Mouse (Mus musculus): ENCODE measurements around the gene Opalin.
A peak's percentile ranks its signal among the peaks of the same experiment; 100 is the strongest.

The Opalin gene

DNA sequence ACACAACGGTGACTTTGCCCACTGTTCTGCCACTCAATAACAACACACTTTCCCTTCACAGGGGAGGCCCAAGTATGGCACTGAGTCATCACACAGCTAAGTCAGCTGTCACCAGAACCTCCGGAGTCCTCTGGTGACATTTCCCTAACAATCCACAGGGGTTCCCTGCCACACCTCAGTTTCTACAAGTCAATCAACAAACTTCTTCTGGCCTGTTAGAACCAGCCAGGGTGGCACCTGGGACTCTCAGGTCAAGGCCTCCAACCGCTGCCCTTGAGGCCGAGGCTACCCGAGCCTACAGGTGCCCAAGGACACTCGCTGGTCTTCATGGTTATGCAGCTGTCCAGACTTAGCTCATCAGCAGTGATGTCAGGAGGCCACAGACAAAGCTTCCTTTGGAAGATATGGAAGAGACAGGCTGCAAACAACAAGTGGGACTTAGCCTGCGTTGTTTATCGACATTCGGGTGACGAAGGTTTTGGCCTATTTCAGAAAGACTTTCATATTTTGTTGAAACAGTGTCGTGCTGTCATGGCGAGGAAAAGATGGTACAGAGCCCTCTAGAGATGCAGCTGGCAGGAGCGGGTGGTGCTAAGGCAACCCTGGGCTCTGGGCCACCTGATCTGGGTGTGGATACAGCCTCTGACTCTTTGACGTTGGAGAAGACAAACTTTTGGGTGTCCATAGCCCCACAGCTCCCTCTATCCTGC lies 3.0 kb downstream of the Opalin start:
- no peak for DNase-seq (ENCODE audit: low spot score)

DNA sequence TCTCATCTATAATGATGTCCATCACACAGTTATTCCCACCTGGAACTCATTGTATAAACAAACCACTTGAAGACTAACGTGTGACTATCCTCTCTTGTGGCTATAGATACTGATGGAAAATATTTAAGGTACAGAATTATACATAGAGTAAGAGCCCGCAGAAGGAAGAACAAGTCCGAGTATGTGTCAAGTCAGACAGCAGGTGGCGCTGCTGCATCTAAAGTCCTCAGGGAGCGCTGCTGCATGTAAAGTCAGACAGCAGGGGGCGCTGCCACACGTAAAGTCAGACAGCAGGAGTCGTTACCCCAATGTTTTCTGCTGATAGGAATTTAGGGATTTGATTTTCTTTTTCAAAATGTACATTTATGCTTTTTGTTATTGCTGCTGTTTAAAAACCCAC lies 5.4 kb downstream of the Opalin start:
- peak; percentile 76 for DNase-seq (ENCODE audit: low spot score)

DNA sequence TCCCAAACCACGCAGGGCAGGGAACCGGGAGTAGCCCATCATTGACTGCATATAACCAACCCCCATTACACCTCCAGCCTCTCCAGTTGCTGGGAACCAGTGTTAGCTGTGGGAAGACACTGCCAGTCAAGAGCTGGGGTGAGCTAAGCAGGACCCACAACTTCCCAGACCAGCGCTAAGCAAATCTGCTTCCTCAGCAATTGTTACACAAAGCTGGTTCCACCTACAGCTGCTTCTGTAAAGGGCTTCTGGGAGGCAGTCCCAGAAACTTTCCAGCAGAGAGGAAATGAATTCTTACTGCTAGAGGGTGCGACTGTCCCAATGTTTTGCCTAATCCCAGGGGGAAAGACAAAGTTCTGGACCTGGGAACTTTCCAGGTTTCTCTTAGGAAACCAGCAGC lies 22.2 kb downstream of the Opalin start:
- DNase-seq (ENCODE audit: low spot score), result no peak

DNA sequence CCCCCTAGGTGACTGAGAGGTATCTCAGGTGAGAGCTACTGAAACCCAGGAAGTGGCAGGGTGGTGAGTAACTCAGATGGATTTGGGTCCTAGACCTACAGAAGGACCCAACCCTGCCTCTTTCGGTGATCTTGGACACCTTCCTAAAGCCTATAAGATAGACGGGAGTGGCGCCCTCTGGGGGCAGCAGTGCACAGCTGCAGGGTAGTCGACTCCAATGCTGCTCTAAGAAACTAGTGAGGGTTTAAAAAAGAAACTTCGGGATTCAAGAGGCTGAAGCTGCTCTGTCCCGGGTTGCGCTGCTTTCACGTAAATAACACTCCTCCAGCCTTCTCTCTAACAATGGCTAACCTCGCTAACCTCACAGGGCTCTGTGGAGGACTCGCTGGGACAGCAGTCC lies 23.4 kb downstream of the Opalin start:
- DNase-seq (ENCODE audit: low spot score), result peak; percentile 29

DNA sequence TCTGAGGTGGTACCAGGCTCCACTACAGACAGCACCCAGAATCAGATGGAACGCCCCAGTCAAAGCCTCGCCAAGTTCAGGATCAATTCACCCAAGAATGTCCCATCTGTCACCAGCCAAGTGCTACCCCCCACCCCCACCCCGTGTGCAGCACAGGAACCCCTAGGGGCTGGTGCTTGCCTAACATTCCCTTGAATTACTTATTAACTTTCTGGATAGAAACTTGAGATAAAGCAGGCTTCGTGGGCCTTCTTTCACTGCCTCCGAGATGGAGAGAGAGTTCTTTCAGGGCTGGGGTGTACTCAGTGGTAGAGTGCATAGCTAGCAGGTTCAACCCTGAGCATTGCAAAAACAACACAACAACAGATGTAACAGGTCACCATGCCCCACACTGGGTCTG lies 24.7 kb downstream of the Opalin start:
- DNase-seq (ENCODE audit: low spot score), result no peak

DNA sequence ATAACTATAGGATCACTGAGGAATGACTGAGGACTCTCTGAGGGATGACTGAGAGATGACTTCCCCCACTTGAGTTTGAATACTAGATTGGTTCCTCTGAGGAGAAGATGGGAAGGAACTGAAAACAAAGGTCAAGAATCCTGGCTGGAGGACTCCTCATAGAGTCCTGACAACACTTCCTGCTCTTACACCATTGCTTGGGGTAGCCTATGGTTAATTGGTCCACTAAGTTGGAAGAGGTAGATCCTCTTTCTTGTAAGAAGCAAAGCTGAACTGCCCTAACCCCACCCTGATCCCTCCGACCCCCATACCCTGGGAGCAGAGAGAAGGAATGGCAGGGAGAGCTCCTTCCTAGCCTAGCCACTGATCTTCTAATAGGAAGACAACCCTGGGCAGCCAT lies 25.2 kb downstream of the Opalin start:
- DNase-seq (ENCODE audit: low spot score), result no peak

DNA sequence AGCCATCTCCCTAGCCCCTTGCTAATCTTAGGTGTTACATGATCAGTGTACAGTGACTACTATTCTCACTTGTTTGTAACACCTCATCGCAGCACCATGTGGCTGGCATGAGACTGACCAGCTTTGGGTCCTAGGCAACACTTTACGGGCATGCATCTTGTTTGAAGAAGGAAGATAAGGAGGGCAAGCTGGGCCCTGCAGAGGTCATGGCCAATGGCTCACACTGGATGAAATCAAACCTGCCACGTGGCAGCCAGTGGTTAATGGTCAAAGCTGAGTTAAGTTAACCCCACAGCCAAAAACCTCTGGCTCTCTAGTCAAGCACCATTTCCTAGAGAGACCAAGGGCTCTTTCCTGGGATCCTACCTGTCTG lies 28.7 kb downstream of the Opalin start:
- DNase-seq (ENCODE audit: low spot score), result no peak

DNA sequence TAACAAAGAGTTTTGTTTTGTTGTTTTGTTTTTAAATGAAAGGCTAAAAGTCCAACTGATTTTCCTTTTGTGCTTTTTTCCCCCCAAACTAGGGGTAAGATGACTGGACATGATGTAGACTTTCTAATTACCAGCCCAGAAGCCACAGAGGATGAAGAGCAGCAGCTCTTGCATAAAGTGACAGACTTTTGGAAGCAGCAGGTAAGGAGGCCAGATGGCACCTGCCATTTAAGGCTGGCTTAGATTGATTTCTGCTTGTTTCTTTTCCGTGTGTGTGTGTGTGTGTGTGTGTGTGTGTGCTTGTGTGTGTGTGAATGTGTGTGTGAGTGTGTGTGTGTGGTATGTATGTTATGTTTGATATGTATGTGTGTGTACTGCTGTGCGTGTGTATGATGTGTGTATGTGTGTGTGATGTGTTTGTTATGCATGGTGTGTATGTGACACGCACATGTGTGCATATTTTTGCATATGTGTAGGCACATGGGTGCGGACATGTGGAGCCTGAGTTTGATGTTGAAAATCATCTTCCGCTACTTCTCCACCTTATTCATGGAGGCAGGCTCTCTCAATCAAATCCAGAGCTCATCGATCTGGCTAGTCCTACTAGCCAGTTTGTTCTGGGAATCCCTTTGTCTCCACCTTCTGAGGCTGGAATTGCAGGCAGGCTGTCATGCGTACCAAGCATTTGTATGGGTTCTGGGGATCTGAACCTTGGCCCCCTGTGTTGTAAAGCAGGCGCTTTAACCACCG lies 29.3 kb downstream of the Opalin start:
- no peak for DNase-seq (ENCODE audit: low spot score)

DNA sequence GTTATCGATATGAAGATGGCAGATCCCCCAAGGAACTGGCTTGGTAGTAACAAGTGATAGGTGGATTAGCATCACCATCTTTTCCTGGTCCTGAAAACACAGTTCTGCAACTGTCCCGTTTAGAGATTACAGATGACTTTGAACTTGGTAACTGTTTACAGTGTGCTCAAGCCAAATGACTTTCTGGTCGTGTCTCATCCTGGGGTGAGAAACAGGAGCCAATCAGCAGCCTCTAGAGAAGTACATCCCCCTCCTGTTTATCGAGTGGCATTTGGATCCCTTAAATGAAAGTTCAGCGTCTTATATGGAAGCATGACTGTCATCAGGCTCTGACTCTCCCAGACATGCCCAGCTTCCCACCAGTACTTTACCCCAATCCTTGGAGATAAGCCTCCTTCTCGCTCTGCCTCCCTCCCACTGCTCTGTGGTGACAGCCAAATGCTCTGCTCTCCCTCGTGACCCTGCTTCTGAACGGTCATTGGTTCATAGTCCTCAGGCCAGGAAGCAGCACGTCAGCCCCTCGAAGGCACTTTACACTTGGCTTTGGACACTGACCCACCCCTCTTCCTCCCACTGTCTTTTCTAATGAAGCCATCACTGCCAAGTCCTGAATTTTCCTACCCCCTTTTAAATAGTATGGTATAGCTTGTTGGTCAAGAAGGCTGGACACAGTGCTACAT lies 31.7 kb downstream of the Opalin start:
- no peak for DNase-seq (ENCODE audit: low spot score)

DNA sequence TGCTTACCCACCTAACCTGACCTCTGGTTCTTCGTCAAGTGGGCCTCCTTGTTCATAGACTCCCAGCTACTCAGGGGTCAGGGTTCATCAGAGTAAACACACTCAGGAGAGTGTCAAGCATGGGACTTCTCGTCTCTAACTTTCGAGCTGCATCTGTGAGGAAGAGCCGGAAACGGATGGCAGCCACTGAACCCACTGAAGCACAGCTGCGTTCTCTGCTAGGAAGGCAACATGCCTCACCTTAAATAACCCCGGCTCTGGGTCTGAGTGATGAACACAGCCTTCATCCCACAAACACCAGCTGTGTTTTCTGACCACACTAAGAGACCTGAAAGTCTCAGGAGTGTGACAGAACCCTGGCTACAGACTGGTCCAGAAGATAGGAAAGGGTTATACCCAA lies 37.8 kb downstream of the Opalin start:
- DNase-seq (ENCODE audit: low spot score), result peak; percentile 4

DNA sequence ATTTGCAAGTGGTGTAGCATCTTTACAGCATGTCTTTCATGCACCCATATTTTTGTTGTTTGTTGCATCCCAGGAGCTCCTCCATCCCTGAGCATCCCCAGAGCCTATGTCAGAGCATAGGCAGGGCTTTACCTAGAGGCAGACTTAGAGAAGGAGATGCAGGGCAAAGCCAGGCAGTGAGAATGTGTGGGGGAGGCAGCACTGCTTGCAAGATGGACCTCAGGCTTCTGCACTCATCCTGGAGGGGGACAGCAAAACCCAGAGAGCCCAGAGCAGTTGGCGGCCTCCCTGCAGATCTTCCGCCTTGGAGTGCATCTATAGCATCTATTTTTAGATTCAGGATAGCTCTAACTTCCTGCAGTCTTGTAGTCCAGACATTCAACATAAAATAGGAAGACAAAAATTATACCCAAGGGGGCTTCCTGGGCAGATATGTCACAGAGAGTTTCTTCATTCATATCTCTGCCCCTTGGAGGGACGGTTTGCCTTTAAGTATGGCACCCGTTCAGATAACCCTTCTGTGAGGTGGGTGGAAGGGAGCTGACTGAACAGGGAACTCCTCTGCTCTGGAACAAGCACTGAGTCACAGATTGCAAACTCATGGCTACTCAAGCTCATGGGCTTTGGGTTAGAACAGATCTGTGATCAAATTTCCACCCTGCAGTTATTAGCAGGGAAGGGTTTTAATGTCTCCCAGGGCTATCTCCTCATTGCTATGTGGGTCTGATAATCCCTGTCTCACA lies 40.9 kb downstream of the Opalin start:
- no peak for DNase-seq (ENCODE audit: low spot score)

DNA sequence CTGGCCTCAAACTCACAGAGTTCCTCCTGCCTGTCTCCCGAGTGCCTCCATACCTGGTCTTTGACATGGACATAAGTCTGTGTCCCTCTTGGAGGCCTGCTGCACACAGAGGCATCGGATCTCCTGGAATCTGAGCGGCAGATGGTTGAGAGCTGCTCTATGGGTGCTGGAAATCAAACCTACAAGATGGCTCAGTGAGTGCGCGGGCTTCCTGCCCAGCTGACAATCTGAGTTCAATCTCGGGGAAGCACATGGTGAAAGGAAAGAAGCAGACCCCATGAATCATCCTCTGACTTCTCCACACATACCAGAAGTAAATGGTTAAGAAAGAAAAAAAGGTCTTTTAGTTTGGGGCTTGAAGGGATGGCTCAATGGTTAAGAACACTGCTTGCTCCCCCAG lies 45.0 kb downstream of the Opalin start:
- DNase-seq (ENCODE audit: low spot score), result no peak

DNA sequence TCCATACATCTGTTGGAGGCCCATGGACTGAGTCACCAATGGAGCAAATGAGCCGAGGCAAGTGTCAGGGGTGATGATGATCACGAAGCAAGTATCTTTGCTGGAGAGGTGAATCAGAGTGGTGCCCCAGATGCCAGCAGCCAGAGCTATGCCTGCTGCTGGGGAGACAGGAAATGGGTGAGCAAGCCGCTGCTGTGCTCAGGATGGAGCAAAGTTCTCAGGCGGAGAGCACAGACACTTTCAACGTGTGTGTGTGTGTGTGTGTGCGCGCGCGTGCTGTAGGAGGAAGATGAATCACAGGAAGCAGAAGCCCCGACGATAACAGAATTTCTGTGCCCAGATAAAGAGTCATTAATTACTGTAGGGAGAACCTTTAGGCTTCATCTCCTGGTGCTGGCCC lies 45.9 kb downstream of the Opalin start:
- peak; percentile 7 for DNase-seq (ENCODE audit: low spot score)

DNA sequence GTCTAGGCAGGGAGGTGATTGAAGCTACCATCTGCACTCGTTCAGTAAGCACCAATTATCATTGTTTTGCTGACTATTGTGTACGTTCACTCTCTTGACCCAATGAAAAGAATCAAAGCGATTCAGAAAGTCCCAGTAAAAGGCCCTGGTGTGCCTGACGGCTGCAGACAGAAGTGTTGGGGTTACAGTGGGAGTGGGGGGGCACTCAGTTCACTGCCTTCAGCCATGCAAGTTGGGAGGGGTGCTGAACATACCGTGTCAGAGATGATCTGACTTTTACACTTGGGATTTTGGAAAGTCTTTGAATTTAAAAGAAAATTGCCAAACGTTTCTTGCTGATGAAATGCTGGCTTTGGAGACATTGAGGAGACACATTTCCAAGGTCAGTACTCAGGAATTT lies 46.8 kb downstream of the Opalin start:
- no peak for DNase-seq (ENCODE audit: low spot score)

DNA sequence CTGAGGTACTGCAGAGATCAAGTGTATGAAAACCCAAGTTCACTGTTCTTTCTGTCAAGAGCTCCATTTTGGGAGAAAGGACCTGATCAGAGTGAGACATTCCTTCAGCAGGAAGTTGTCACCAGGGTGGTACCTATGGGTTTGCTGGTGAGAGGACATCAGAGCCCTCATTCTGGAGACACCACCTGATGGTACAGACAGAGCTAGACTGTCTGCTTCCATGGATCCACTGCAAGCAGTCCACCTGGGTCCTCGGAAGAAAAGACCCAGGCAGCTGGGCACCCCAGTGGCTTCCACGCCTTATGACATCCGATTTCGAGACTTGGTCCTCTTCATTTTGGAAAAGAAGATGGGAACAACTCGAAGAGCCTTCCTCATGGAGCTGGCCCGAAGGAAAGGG lies 47.7 kb downstream of the Opalin start, which contains the start of gene Dntt:
Gene Dntt, plus strand, starts transcription at position 57 of the 400 bp plus-strand sequence.
- DNase-seq (ENCODE audit: low spot score), result no peak

DNA sequence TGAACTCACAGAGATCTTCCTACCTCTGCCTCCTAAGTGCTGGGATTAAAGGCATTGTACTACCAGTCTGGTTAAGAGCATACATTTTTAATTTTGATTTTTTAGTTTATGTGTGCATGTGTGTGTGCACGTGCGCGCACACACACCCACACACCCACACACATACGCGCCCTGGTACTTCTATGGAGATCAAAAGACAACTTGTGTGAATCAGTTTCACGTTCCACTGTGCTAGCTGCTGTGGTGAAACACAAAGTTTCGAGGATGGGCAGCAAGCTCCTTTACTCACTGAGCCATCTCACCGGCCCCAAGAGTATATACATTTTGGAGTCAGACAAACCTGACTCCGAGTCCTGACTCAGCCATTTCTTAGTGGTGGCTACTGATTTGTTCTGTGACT lies 49.3 kb downstream of the Opalin start:
- DNase-seq (ENCODE audit: low spot score), result no peak

DNA sequence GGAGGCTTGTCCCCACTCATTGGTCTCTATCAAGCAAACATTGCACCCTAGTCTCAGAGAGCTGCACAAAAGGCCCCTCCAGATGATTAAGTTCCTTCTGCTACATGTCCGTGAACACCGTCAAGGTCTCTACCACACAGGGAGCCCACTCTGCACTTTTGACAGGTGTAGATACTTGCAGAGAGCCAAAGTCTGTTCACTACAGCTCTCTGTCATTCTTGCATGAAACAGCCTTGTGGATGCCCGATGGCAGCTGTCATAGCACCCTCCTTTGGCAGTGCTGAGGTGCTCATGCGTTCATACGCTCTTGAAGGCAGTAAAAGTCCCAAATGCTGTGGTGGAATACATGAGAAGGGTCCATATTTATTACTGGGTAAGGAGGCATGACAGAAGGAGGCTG lies 49.9 kb downstream of the Opalin start:
- no peak for DNase-seq (ENCODE audit: low spot score)

DNA sequence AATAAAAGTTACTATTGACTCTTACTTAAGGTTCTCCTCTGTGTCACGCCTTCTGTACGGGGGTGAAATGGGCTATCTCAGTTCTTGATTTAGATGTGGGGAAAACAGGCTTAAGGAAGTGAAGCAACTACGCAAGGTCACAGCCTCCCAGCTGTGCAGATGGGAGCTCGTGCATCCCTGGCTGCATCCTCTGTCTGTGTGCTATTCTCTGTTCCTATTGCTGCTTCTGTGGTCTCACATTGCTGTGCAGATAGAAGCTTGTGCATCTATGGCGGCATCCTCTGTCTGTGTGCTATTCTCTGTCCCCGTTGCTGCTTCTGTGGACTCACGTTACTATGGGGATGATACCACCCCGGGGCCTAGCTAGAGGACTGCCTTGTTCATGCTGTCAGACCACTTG lies 50.4 kb downstream of the Opalin start:
- no peak for DNase-seq (ENCODE audit: low spot score)

DNA sequence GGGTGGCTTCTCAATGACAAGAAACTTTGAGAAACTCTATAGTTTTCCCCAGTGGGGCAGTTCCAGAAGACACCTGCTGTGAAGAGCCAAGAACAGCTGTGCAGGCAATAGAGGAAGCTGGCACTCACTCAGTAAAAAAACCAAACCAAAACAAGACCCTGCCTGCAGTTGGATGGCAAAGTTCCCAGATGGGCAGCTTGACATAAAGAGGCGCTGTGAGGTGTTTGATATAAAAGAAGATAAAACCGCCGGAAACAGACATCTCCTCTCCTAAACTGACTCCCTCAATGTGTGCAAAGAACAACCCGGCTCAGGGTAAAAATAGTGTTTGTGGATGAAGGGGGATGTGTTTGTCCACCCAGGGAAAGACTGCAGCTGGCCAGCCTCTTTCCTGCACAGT lies 54.7 kb downstream of the Opalin start:
- no peak for DNase-seq (ENCODE audit: low spot score)

DNA sequence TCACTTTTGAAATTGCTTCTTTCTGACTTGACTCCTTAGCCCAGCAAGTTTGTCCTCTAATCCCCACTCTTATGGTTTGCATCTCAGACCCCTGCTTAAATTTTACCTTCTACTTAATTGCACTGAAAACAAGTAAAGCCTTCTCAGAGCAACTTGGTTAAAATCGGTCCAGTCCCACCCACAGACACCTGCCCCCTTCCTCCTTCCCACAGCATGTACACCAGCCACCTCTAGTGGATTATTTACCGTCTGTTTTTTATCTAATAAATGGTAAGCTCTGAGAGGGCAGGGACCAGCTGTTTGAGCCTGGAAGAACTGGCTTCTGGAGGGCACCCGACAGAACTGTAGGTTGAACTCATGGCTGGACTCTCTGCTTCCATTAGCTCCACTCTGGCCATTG lies 56.4 kb downstream of the Opalin start:
- DNase-seq (ENCODE audit: low spot score), result no peak

DNA sequence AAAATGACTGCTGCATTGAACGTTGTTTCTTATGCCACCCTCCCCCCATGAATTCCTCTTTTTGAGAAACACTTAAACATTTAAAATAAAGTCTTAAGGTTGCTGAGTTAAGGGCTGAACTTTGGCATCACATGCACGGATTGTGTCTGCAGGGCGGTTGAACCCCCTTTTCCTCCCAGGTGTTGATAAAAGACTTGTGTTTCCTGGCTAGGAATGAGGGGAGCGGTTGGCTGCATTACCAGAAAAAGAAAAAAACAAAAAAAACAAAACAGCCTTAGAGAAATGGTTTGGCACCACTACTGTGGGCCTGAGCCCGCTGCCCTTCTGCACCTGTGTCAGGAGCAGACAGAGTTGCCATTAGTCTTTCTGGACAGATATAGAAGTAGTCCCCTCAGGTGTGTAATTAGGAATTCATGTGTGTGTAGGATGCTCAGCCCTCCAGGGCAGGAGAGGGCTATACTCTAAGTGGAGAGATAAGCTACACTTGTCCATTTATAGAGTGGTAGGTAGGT lies 57.7 kb downstream of the Opalin start:
- no peak for DNase-seq (ENCODE audit: low spot score)

DNA sequence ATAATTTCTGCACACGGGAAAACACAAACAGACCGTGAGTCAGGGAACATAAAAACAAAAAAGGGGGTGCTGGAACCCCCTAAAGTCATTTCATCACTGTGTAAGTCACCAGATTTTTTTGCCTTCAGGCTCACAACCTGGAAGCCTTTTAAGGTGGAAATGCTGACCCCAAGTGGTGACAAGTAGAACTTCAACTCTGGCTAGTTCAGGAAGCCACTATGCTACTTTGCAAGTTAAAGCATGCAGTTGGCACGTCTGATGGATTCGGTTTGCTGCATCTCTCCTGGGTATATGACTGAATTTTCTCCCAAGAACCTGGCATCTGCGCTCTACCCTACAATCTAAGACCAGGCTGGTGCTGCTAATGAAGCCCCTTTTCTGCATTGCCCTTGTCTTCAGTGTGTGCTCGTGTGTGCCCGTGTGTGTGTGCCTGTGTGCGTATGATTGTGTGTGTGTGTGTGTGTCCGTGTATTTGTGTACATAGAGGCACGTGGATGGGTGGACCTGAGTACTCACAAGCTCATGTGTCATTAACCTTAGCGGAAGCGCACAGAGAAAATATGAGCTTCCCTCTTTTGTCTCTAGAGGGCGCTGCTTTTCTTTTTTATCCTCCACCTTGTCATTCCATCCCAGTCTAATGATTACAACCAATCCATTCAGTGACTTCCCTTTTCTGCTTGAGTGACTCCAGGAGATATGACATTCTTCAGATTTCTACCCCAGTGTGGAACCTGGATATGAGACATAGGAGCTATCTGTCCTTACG lies 60.8 kb downstream of the Opalin start:
- DNase-seq (ENCODE audit: low spot score), result peak; percentile 13

Data from spleen, adult 12 weeks (tissue).